Mouse (Mus musculus) liver, embryonic 14.5 days (tissue): ENCODE results near the gene 1700028J19Rik. TPM values are rescaled to one million over a fixed set of nuclear protein-coding genes. Genes with fewer than 3 reads are reported as not detected.
A peak's percentile ranks its signal among the peaks of the same experiment; 100 is the strongest.

Source experiments
- ATAC-seq: fragments of 200-750 bp; cut with Nextera tagmentation; 2 replicates; pipeline ENCODE4 v1.8.0; 2017; ENCODE audit warnings: moderate number of reproducible peaks, mild to moderate bottlenecking, moderate library complexity; ENCODE audit not compliant: insufficient read depth
- DNase-seq, 3 experiments: peaks; one replicate each; pipeline ENCODE4 v3.0.0-alpha.2; 2012 to 2013; ENCODE audit warnings: low read depth in 3 of 3, low spot score in 3 of 3
- H3K27ac ChIP-seq: fragments of 300-500 bp; sonication (generic); 2 replicates; pipeline ENCODE4 v1.5.1; 2014; ENCODE audit warnings: moderate library complexity, mild to moderate bottlenecking, control low read depth, inconsistent platforms
- H3K27me3 ChIP-seq: fragments of 300-500 bp; sonication (generic); 2 replicates; pipeline ENCODE4 v1.6.1; 2014; ENCODE audit warnings: mild to moderate bottlenecking, low read length, moderate library complexity; ENCODE audit not compliant: control insufficient read depth, insufficient read depth
- H3K36me3 ChIP-seq: fragments of 300-500 bp; sonication (generic); replicated peaks from 2 replicates; pipeline ENCODE4 v1.6.1; 2014; ENCODE audit warnings: low read depth; ENCODE audit not compliant: control insufficient read depth, insufficient read depth
- H3K4me1 ChIP-seq, 2 experiments: fragments of 200-500 bp in 1 of 2; fragments of 300-500 bp in 1 of 2; sonication (generic) in 1 of 2; replicated peaks; 2 replicates each; pipeline ENCODE4 v1.6.1; 2012 to 2014; ENCODE audit warnings: antibody characterized with exemption in 1 of 2, inconsistent platforms in 1 of 2, low read length in 1 of 2; ENCODE audit not compliant: control insufficient read depth in 2 of 2, insufficient read depth in 2 of 2
- H3K4me2 ChIP-seq: fragments of 300-500 bp; sonication (generic); 2 replicates; pipeline ENCODE4 v1.6.1; 2014; ENCODE audit warnings: low read depth, mild to moderate bottlenecking, control low read depth, moderate library complexity
- H3K4me3 ChIP-seq, 2 experiments: fragments of 200-500 bp in 1 of 2; fragments of 300-500 bp in 1 of 2; sonication (generic) in 1 of 2; 2 replicates each; pipeline ENCODE4 v1.5.1; 2012 to 2014; ENCODE audit warnings: low read depth in 2 of 2, low read length in 2 of 2, mild to moderate bottlenecking in 2 of 2, control low read depth in 1 of 2, inconsistent platforms in 1 of 2, moderate library complexity in 1 of 2; ENCODE audit not compliant: insufficient read depth in 1 of 2
- H3K9ac ChIP-seq: fragments of 300-500 bp; sonication (generic); replicated peaks from 2 replicates; pipeline ENCODE4 v1.6.1; 2014; ENCODE audit warnings: mild to moderate bottlenecking, control low read depth, moderate library complexity
- H3K9me3 ChIP-seq: fragments of 300-500 bp; sonication (generic); 2 replicates; pipeline ENCODE4 v1.6.1; 2016; ENCODE audit warnings: low read length, mixed read lengths; ENCODE audit not compliant: control insufficient read depth
- CTCF ChIP-seq: IDR thresholded peaks from 2 replicates; pipeline ENCODE4 v1.5.1; 2016; ENCODE audit warnings: antibody characterized with exemption, low read depth, control low read depth
- EP300 ChIP-seq: IDR thresholded peaks from 2 replicates; pipeline ENCODE4 v1.6.1; 2016; ENCODE audit warnings: antibody characterized with exemption, low read depth
- WGBS: fragments of 180-500 bp; shearing (Covaris S2); extraction: QIAGEN DNeasy Blood & Tissue Kit; methylation state at CpG from one replicate; pipeline ENCODE4 v1.1.7; 2014; ENCODE audit not compliant: insufficient replicate concordance; 5-methylcytosine and 5-hydroxymethylcytosine counted together
- polyA plus RNA-seq, 2 experiments: library from polyadenylated mRNA; depleted of rRNA in 1 of 2; stranded (reverse) in 1 of 2; unstranded in 1 of 2; fragments of >200 nt; fragmentation: Nextera tagmentation in 1 of 2; extraction: Ambion mirVana in 1 of 2; gene quantifications; 2 replicates each; pipeline versions ENCODE4 v1.2.1 to v1.2.3; 2012 to 2014

1700028J19Rik gene
- polyA plus RNA-seq, 2 experiments = 0.97 to 1.3 TPM

GRCm38 (mm10) chr7:44244080-44244479 lies 2.4 kb downstream of the 1700028J19Rik start:
- no peak overlapping the region for H3K27ac ChIP-seq
- ATAC-seq (no peak), DNase-seq (no peak)
- H3K4me1 ChIP-seq = peaks cover 4 to 13% of the 10 kb centered on the region in 2 experiments
- H3K36me3 ChIP-seq = peaks cover 9% of the 10 kb centered on the region
- 43% methylated on average over 1 of the region's 1 CpGs for WGBS
- no peak for TF ChIP-seq CTCF
- TF ChIP-seq EP300 = no peak
- no peak overlapping the region for H3K4me2 ChIP-seq
- H3K4me3 ChIP-seq = no peak overlapping the region
- H3K9me3 ChIP-seq = no peaks in the 10 kb centered on the region
- H3K27me3 ChIP-seq = no peaks in the 10 kb centered on the region
- H3K9ac ChIP-seq = no peak overlapping the region

- 42% methylated on average over 2 of the region's 2 CpGs for WGBS
- no peak for DNase-seq
- no peak for ATAC-seq
These were observed 5.3 kb downstream of the 1700028J19Rik start for GRCm38 (mm10) chr7:44241163-44241562.

GRCm38 (mm10) chr7:44240712-44241111 lies 5.8 kb downstream of the 1700028J19Rik start:
- DNase-seq = no peak
- H3K4me1 ChIP-seq = peaks cover 4 to 9% of the 10 kb centered on the region in 2 experiments
- H3K27me3 ChIP-seq = no peaks in the 10 kb centered on the region
- H3K4me3 ChIP-seq = no peak overlapping the region
- no peak overlapping the region for H3K4me2 ChIP-seq
- H3K36me3 ChIP-seq = no peaks in the 10 kb centered on the region
- 21% methylated on average over 1 of the region's 1 CpGs for WGBS
- no peaks in the 10 kb centered on the region for H3K9me3 ChIP-seq
- no peak overlapping the region for H3K27ac ChIP-seq
- TF ChIP-seq CTCF = no peak
- no peak for TF ChIP-seq EP300
- no peak for ATAC-seq
- H3K9ac ChIP-seq = no peak overlapping the region

More at GRCm38 (mm10) chr7:44241163-44241562, 5.3 kb downstream of the 1700028J19Rik start:
- H3K27ac ChIP-seq = no peak overlapping the region
- H3K36me3 ChIP-seq = no peaks in the 10 kb centered on the region
- no peak overlapping the region for H3K9ac ChIP-seq
- no peak overlapping the region for H3K4me2 ChIP-seq
- H3K4me1 ChIP-seq = peaks cover 4 to 9% of the 10 kb centered on the region in 2 experiments
- TF ChIP-seq CTCF (0 out of 2 replicates have a peak, but pooled peaks have one; percentile 16), EP300 (no peak)
- H3K27me3 ChIP-seq = no peaks in the 10 kb centered on the region
- no peak overlapping the region for H3K4me3 ChIP-seq
- no peaks in the 10 kb centered on the region for H3K9me3 ChIP-seq

DNA sequence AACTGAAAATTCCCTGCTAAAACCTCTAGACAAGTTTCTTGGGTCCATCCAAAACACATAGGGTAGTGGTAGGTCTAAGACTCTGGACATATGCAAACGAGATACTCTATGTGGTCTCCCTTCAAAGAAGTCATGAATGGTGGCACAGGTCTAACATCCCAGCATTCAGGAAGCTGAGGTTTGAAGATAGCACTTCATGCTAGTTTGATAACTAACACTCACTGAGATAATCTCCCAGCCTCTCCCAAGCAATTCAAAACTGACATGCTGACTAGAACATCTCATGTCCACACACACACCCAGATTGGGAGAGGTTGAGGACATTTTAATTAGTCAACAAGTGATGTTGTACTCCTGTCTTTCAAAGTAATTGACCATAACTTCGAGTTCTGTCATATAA lies 6.6 kb downstream of the 1700028J19Rik start:
- no peak for DNase-seq
- H3K27me3 ChIP-seq = no peaks in the 10 kb centered on the region
- H3K4me2 ChIP-seq = no peak overlapping the region
- peaks cover 0 to 2% of the 10 kb centered on the region in 2 experiments; a peak in 2 of 4 replicates for H3K4me1 ChIP-seq
- 17% methylated on average over 2 of the region's 2 CpGs for WGBS
- H3K36me3 ChIP-seq = no peaks in the 10 kb centered on the region
- no peak overlapping the region for H3K4me3 ChIP-seq
- H3K9ac ChIP-seq = no peak overlapping the region
- no peaks in the 10 kb centered on the region for H3K9me3 ChIP-seq
- no peak for ATAC-seq
- H3K27ac ChIP-seq = no peak overlapping the region
- TF ChIP-seq CTCF = no peak
- no peak for TF ChIP-seq EP300

DNA sequence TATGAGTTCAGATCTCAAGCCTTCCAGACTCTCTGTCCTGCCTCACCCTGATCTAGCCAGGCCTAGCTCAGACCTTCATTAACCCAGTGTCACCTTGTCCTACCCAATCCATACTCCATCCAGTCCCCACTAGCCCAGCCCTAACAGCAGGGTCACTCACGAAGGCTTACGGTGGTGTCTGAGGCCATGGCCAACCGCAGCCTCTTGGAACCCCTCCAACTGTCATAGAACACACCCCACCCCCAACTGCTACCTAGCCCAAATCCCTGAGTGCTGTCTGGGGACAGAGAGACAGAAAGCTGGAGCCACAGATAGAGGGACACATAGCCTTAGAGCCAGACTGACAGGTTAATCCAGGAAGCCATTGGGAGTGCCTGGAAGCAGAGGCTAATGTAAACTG lies 10.6 kb downstream of the 1700028J19Rik start, which contains the start of gene Gm36864:
Gm36864 (plus strand) TSS at position 269 of the 400 bp plus-strand sequence.
- no peak for DNase-seq

More for the DNA sequence above, 10.6 kb downstream of the 1700028J19Rik start, which contains the start of gene Gm36864:
- no peak for ATAC-seq
- Histone ChIP-seq H3K9me3 (no peaks in the 10 kb centered on the region), H3K27ac (no peak within 1 kb of the TSS), H3K4me3 (no peak within 1 kb of the TSS), H3K27me3 (no peaks in the 10 kb centered on the region), H3K4me1 (peaks cover 0 to 2% of the 10 kb centered on the region in 2 experiments; a peak in 1 of 4 replicates), H3K4me2 (no peak within 1 kb of the TSS), H3K36me3 (no peaks in the 10 kb centered on the region), H3K9ac (no peak within 1 kb of the TSS)
- TF ChIP-seq CTCF (no peak), EP300 (no peak)
- 72% methylated on average over 3 of the region's 3 CpGs for WGBS
